Mouse (Mus musculus) embryonic fibroblast, embryonic 13.5 days (primary cell): ENCODE data around the gene Porcn. TPM values are rescaled to one million over a fixed set of nuclear protein-coding genes. Genes with fewer than 3 reads are reported as not detected.

Source experiments
- H3K27ac ChIP-seq: 2 replicates; pipeline ENCODE4 v1.5.1; 2012; ENCODE audit warnings: low read length, control low read depth, inconsistent platforms; ENCODE audit not compliant: insufficient read depth
- H3K4me1 ChIP-seq: 2 replicates; pipeline ENCODE4 v1.6.1; 2011; ENCODE audit warnings: low read length; ENCODE audit not compliant: control insufficient read depth, insufficient read depth
- H3K4me3 ChIP-seq: 2 replicates; pipeline ENCODE4 v1.5.1; 2011; ENCODE audit warnings: mild to moderate bottlenecking, control low read depth, low read length; ENCODE audit not compliant: insufficient read depth
- CTCF ChIP-seq: IDR thresholded peaks from 2 replicates; pipeline ENCODE4 v1.5.1; 2011; ENCODE audit warnings: mild to moderate bottlenecking, control low read depth, low read length, moderate library complexity, borderline replicate concordance; ENCODE audit not compliant: insufficient read depth
- POLR2A ChIP-seq: IDR thresholded peaks from 2 replicates; pipeline ENCODE4 v1.6.1; 2011; ENCODE audit warnings: low read depth, mild to moderate bottlenecking, control low read depth, low read length, moderate library complexity
- polyA plus RNA-seq: library from polyadenylated mRNA; stranded (reverse); fragments of >200 nt; gene quantifications from 2 replicates; pipeline ENCODE4 v1.2.4, GENCODE M21; 2011; ENCODE audit warnings: low read depth; ENCODE audit not compliant: missing spikeins, insufficient read length

Porcn gene
- polyA plus RNA-seq, 1 experiment: 8.6 TPM

DNA sequence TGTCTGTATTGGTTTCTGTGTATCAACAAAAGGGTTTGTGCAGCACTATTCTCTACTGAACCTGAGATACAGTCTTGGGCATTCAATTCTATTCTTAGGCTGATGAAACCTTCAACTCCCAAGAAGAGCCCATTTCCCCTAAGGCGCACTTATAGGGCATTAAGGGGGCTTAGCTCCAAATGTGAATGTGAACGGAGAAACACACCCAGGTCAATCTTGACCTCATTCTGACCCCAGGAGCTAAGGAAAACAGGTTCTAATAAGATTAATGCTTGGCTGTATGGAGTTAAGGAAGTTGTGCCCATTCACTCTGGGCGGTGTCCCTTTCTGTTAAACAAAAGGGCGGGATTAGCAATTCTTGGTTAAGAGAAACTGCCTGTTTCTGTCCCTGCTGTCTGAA, 899 bp upstream of the Porcn start:
- TF ChIP-seq POLR2A (no peak), CTCF (no peak)
- H3K27ac ChIP-seq: no peak overlapping the region

DNA sequence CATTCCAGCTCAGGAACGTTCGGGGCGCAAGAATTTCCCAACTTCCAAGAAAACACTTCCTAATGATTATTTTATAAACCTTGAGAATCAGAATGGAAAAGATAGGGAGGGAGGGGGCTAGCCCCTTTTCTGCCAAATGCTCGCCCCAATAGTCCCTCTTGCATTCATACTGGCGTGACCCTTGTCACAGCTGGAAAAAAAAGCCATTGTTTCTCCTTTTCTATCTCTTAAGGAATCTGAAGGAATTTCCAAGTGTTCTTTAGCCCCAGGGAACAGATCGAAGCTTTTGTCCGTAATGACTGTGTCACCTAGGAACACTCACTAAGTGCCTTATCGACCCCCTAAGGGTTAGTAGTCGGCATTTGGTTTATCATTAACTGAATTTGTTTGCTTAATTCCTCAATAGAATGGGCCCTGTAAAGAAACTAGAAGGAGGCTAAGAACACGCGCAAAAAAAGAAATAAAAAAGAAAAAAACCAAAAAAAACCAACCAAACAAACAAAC, 421 bp upstream of the Porcn start:
- Histone ChIP-seq H3K4me3 (peak overlapping the region; percentile 50), H3K4me1 (no peaks in the 10 kb centered on the region), H3K27ac (no peak overlapping the region)
- TF ChIP-seq CTCF (no peak), POLR2A (no peak)

More for the DNA sequence above, 899 bp upstream of the Porcn start:
- Histone ChIP-seq H3K4me3 (no peak overlapping the region), H3K4me1 (no peaks in the 10 kb centered on the region)

DNA sequence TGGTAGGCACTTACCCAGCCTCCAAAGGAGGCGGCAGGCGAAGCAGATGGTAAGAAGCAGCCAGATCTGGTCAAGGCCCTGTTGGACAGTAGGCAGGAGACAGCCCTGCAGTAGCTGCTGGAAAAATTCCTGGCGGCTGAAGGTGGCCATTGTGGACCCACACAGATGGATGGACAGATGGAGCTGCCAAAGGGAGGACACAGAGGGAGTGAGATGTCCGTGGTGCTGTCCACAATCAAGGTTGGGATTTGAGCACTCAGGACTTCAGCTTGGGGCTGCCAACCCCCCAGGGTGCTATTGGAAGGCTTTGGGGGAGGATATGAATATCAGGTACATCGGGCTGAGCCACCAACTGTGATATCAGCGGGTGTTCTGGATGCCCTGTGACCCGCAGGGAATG, 774 bp downstream of the Porcn start:
- Histone ChIP-seq H3K4me3 (0 out of 2 replicates have a peak overlapping the region, but pooled peaks have one; percentile 50), H3K4me1 (no peaks in the 10 kb centered on the region)

DNA sequence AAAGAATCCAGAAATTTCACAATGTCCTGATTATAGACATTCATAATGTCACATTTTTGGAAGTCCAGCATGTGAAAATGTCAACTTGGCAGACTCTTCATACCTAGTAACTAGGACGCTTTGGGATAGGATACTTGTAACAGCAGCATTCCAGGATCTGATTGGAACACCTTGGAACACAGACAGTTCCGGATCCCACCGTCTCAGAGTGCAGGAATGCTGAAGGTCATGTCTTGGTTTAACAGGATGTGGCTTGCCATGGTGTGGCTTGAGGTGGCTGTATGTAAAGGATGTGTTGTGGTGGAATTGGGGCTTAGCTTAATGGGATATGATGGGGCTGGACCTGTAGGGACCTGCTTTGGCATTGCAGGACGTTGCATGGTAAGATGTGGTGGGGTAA, 1.2 kb downstream of the Porcn start:
- H3K4me1 ChIP-seq: no peaks in the 10 kb centered on the region
- no peak overlapping the region for H3K27ac ChIP-seq
- H3K4me3 ChIP-seq: no peak overlapping the region

More for the DNA sequence above, 774 bp downstream of the Porcn start:
- TF ChIP-seq CTCF: no peak
- no peak for TF ChIP-seq POLR2A
- no peak overlapping the region for H3K27ac ChIP-seq

DNA sequence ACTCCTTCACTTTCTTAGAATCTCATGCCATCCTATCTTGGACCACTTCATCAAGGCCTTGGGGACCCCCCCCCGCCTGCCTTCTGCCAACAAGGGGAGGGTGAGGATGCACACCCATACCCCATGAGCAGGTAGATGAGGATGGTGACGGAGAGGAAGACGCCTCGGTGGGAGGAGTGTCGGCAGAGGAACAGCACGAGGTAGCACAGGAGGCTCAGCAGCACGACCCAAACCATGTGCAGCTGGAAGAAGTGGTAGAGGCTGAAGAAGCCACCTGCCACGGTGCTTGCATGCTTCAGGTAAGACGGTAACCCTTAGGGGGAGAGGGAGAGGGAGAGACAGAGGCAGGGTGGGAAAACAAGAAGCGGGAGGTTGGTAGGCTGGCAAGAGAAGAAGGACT, 2.2 kb downstream of the Porcn start:
- TF ChIP-seq POLR2A (no peak), CTCF (no peak)
- Histone ChIP-seq H3K4me3 (no peak overlapping the region), H3K4me1 (no peaks in the 10 kb centered on the region), H3K27ac (no peak overlapping the region)

More for the DNA sequence above, 1.2 kb downstream of the Porcn start:
- TF ChIP-seq CTCF (no peak), POLR2A (no peak)

DNA sequence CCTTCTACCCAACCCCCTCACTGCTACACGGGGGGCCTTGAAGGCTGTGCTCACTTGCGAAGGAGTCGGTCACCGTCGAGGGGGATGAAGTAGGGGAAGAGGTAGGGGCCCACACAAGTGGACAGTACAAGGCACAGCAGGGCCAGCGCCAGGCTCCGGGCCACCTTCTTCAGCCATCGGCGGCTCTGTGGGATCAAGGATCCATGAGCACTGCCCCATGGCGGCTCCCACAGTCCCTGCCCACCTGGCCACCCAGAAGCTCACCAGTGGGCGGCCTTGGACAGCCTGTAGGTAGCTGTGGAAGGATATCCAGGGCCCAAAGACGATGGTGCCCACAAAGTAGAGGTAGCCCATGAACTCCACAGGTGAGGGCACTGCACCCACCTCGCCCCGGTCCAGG, 3.2 kb downstream of the Porcn start:
- Histone ChIP-seq H3K4me3 (no peak overlapping the region), H3K27ac (no peak overlapping the region), H3K4me1 (no peaks in the 10 kb centered on the region)
- no peak for TF ChIP-seq POLR2A
- TF ChIP-seq CTCF: no peak

DNA sequence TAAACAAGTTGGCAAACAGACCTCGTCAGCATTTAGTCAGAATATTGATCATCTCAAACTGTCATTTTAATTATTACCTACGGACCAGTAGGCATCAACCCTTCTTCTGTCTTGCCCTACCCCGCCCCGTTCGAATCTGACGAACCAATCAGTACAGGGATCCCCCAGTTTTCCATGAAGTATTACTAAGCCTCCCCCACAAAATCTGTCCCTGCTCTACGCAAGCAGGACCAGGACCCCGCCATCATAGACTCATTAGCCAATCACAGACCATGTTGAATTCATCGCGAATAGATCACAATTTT, 13.0 kb downstream of the Porcn start, which contains the start of gene Ebp:
Ebp (minus strand) TSS at position 94 of the 305 bp plus-strand sequence.
- no peak within 1 kb of the TSS for H3K27ac ChIP-seq
- peak within 1 kb of the TSS; percentile 74 for H3K4me3 ChIP-seq
- TF ChIP-seq CTCF: no peak
- no peak for TF ChIP-seq POLR2A
- H3K4me1 ChIP-seq: no peaks in the 10 kb centered on the region; the same call in 1 of the 2 replicates

DNA sequence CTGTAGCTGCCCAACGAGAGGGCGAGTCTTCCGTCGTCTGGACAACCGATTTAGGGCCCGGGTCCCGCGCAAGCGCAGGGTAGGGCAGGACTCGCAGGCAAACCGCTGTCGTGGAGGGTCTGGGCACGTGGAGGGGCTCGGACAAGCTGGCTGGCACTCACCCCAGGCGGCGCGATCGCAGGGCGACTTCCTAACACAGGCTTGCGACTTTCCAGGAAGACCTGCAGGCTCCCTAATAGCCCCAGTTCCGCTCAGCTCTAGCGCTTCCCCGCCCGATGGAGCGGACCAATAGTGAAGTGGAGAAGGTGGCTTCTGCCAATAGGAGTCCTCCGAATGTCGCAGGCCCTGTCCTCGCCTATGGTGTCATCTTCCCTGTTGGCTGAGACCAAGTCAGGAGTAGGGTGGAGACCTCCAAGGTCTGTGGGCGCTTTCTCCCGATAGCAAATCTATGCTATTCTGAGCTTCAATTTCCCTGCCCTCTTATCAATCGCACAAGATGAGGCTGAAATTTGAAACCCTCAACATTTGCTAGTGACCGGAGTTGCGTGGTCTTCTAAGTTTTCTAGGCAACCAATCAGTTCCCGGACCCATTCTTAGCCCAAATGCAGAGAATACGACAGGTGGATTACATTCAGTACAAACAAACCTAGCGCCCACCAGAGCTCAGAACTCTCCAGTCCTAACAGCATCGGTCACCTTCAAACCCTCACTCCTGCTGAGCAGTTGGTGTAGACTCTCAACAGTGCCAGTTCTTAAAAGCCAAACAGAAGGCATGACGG, 13.5 kb downstream of the Porcn start:
- H3K27ac ChIP-seq: no peak overlapping the region
- H3K4me1 ChIP-seq: no peaks in the 10 kb centered on the region; the same call in 1 of the 2 replicates
- H3K4me3 ChIP-seq: peak overlapping the region; percentile 74
- no peak for TF ChIP-seq CTCF
- TF ChIP-seq POLR2A: peak; percentile 79

DNA sequence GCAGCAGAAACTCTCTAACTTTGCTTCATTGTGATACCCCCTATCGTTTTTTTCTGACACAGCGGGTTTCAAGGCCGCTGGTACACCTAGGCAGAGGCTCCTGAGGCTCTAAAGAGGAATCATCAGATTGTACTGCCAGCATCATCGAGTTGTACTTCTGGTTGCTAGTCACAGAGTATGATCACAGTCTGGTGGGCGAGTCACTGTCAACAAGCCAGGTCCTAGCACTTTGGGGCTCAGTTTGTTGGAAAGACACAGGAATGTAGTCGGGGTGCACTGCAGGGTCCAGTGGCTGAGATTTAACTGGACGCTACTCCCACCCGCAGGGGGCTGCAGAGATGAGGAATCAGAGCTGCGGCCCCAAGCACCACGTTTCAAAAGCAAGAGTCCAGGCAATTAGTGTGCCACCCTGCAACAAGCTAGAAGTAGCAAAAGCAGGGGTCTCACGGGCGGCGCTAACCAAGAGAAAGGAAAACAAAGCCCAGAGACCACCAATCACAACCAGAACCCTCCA, 14.1 kb downstream of the Porcn start:
- Histone ChIP-seq H3K4me1 (no peaks in the 10 kb centered on the region; the same call in 1 of the 2 replicates), H3K27ac (no peak overlapping the region), H3K4me3 (peak overlapping the region; percentile 74)
- no peak for TF ChIP-seq CTCF

DNA sequence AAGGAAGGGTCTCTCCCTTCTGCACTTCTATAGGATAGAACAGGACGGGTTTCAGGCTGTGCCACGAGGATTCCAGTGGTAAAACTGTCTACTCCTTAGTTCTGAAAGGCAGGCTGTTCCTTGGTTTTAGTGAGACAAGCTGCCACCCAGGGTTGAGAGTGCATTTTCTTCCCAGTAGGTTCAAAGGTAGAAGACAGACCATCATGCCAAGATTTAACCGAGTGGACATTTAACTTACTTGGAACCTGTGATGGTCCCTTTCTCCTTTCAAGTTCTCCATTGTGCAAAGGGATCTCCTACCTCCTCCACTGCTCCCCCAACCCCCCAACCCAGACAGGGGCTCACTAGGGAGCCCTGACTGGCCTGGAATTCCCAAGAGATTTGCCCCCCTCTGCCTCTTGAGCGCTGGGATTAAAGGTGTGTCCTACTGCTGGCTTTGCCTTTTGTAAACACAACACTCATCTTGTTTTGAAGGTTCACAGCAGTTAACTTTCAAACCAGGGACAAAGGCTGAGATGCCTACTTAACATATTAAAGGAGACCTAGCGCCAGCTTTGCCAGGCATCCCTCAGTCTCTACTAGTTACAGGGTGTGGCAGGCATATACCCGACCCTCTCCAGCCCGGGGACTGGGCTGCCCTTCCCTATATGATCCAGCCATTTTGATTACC, 23.3 kb downstream of the Porcn start:
- no peak overlapping the region for H3K27ac ChIP-seq
- H3K4me3 ChIP-seq: no peak overlapping the region
- no peak for TF ChIP-seq CTCF
- TF ChIP-seq POLR2A: no peak
- H3K4me1 ChIP-seq: no peaks in the 10 kb centered on the region
